Mouse (Mus musculus) olfactory bulb, adult 2 months (tissue): ENCODE measurements around the gene Samd4b.

Experiments
- CTCF ChIP-seq: fragments of 200-500 bp; IDR thresholded peaks from 2 replicates; pipeline ENCODE4 v1.5.1; 2012; ENCODE audit warnings: low read depth, mild to moderate bottlenecking, low read length, moderate library complexity; ENCODE audit not compliant: insufficient read depth
- POLR2A ChIP-seq: fragments of 200-500 bp; IDR thresholded peaks from 2 replicates; pipeline ENCODE4 v1.6.1; 2012; ENCODE audit warnings: mild to moderate bottlenecking, low read depth, low read length, moderate library complexity; ENCODE audit not compliant: insufficient read depth

DNA sequence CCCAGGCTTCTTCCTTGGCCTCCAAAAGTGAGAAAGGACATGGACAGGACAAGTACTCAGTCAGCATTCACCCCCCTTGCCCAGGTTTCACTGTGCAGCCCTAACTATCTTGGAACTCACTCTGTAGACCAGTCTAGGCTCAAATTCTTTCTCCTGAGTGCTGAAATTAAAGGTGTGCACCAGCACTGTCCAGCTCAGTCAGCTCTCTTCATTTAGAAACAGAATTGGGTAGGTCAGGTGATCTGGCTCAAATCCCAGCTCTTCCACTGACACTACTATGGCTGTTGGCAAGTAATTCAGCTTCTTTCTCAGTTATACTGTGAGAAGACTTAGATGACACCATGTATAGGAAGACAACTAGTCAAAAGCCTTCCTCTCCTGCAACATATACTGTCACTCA, 170.2 kb downstream of the Samd4b start:
- TF ChIP-seq CTCF (no peak), POLR2A (no peak)
